Mouse (Mus musculus) CD4-positive helper T cell, adult 2 months (primary cell): ENCODE results near the gene Knstrn.

Experiments
- DNase-seq: peaks from one replicate; pipeline ENCODE4 v3.0.0-alpha.2; 2012; ENCODE audit warnings: low read depth, missing footprints, low spot score

Knstrn gene

GRCm38 (mm10) chr2:118813981-118814836 is at the start of gene Knstrn:
Gene Knstrn, plus strand, starts transcription at chr2:118814003.
- DNase-seq, result peak; percentile 89

GRCm38 (mm10) chr2:118764094-118764831 is 49.5 kb upstream of the Knstrn start:
- peak; percentile 51 for DNase-seq

- no peak for DNase-seq
Measured at GRCm38 (mm10) chr2:118764875-118765274, 48.9 kb upstream of the Knstrn start.

- no peak for DNase-seq
Measured at GRCm38 (mm10) chr2:118766041-118767033, 47.5 kb upstream of the Knstrn start.

- no peak for DNase-seq
Measured at GRCm38 (mm10) chr2:118772158-118772874, 41.5 kb upstream of the Knstrn start, which contains the start of gene Phgr1. Gene Phgr1, plus strand, starts transcription at chr2:118772769.

GRCm38 (mm10) chr2:118774536-118774935 is 39.3 kb upstream of the Knstrn start:
- no peak for DNase-seq

- no peak for DNase-seq
Measured at GRCm38 (mm10) chr2:118775396-118775795, 38.4 kb upstream of the Knstrn start.

- no peak for DNase-seq
Measured at GRCm38 (mm10) chr2:118775846-118776245, 38.0 kb upstream of the Knstrn start.

GRCm38 (mm10) chr2:118776295-118776694 is 37.5 kb upstream of the Knstrn start:
- no peak for DNase-seq

- DNase-seq, result no peak
Measured at GRCm38 (mm10) chr2:118778418-118778817, 35.4 kb upstream of the Knstrn start.

- DNase-seq, result no peak
Measured at GRCm38 (mm10) chr2:118779065-118779464, 34.7 kb upstream of the Knstrn start.

- DNase-seq, result peak; percentile 68
Measured at GRCm38 (mm10) chr2:118779504-118780480, 34.0 kb upstream of the Knstrn start, which contains the start of gene Disp2. Gene Disp2, plus strand, starts transcription at chr2:118779719.

- no peak for DNase-seq
Measured at GRCm38 (mm10) chr2:118781115-118781514, 32.7 kb upstream of the Knstrn start.

- DNase-seq, result no peak
Measured at GRCm38 (mm10) chr2:118782303-118782702, 31.5 kb upstream of the Knstrn start.

GRCm38 (mm10) chr2:118783093-118783492 is 30.7 kb upstream of the Knstrn start:
- DNase-seq, result no peak

GRCm38 (mm10) chr2:118783663-118784062 is 30.1 kb upstream of the Knstrn start:
- no peak for DNase-seq

GRCm38 (mm10) chr2:118786525-118786924 is 27.3 kb upstream of the Knstrn start:
- no peak for DNase-seq

GRCm38 (mm10) chr2:118789501-118789900 is 24.3 kb upstream of the Knstrn start:
- DNase-seq, result no peak

- DNase-seq, result no peak
Measured at GRCm38 (mm10) chr2:118790221-118790550, 23.6 kb upstream of the Knstrn start.
